Mouse (Mus musculus): ENCODE measurements around the gene Atp5j. TPM values are rescaled to one million over a fixed set of nuclear protein-coding genes. Genes with fewer than 3 reads are reported as not detected.

The Atp5j gene
- polyA plus RNA-seq, 1 experiment from 2014 or later = 758 TPM

Other genes with a start within 250 kb of the Atp5j start
- gene Mrpl39, start 99.9 kb downstream of the Atp5j start, polyA plus RNA-seq (2016; fragmentation: Nextera tagmentation; extraction: Ambion mirVana) = 49.3 and 53.3 TPM in 2 replicates
- gene Jam2, start 61.5 kb downstream of the Atp5j start, polyA plus RNA-seq (2016; fragmentation: Nextera tagmentation; extraction: Ambion mirVana) = 43.1 and 46.5 TPM in 2 replicates
- 39.4 and 40.3 TPM in 2 replicates for gene Gabpa, start 700 bp downstream of the Atp5j start, polyA plus RNA-seq (2016; fragmentation: Nextera tagmentation; extraction: Ambion mirVana)

Data from forebrain, embryonic 12.5 days (tissue).